Mouse (Mus musculus): Measurements from ENCODE around the gene Parp16. TPM values are rescaled to one million over a fixed set of nuclear protein-coding genes. Genes with fewer than 3 reads are reported as not detected.

Gene Parp16
- polyA plus RNA-seq, 1 experiment from 2014 or later = 11.2 TPM

- H3K27me3 ChIP-seq (ENCODE audit: control insufficient read depth, insufficient read depth, low read depth, low read length) = peaks cover 29% of the 10 kb centered on the region
- WGBS (ENCODE audit: insufficient replicate concordance) = 51% methylated on average over 9 of the region's 9 CpGs
- H3K4me2 ChIP-seq (ENCODE audit: low read depth, low read length) = no peak overlapping the region
- H3K27ac ChIP-seq (ENCODE audit: low read length) = no peak overlapping the region
- no peak overlapping the region for H3K4me3 ChIP-seq (ENCODE audit: low read depth, low read length)
- no peak overlapping the region for H3K9ac ChIP-seq (ENCODE audit: low read depth, low read length)
- no peak for ATAC-seq (ENCODE audit: low read depth)
- no peaks in the 10 kb centered on the region for H3K36me3 ChIP-seq (ENCODE audit: control insufficient read depth, insufficient read depth)
- no peaks in the 10 kb centered on the region for H3K4me1 ChIP-seq (ENCODE audit: control insufficient read depth, low read depth, low read length)
- H3K9me3 ChIP-seq (replicated peaks; ENCODE audit: control insufficient read depth, low read length) = no peaks in the 10 kb centered on the region
Measured at GRCm38 (mm10) chr9:65175939-65176871, 18.9 kb upstream of the Parp16 start.

GRCm38 (mm10) chr9:65177497-65177896 lies 17.7 kb upstream of the Parp16 start:
- WGBS (ENCODE audit: insufficient replicate concordance) = 57% methylated on average over 3 of the region's 3 CpGs
- Histone ChIP-seq H3K4me3 (ENCODE audit: low read depth, low read length) (no peak overlapping the region), H3K27ac (ENCODE audit: low read length) (no peak overlapping the region), H3K36me3 (ENCODE audit: control insufficient read depth, insufficient read depth) (no peaks in the 10 kb centered on the region), H3K4me1 (ENCODE audit: control insufficient read depth, low read depth, low read length) (no peaks in the 10 kb centered on the region), H3K9me3 (replicated peaks; ENCODE audit: control insufficient read depth, low read length) (no peaks in the 10 kb centered on the region), H3K27me3 (ENCODE audit: control insufficient read depth, insufficient read depth, low read depth, low read length) (peaks cover 29% of the 10 kb centered on the region), H3K9ac (ENCODE audit: low read depth, low read length) (no peak overlapping the region), H3K4me2 (ENCODE audit: low read depth, low read length) (no peak overlapping the region)
- ATAC-seq (ENCODE audit: low read depth) = no peak

DNA sequence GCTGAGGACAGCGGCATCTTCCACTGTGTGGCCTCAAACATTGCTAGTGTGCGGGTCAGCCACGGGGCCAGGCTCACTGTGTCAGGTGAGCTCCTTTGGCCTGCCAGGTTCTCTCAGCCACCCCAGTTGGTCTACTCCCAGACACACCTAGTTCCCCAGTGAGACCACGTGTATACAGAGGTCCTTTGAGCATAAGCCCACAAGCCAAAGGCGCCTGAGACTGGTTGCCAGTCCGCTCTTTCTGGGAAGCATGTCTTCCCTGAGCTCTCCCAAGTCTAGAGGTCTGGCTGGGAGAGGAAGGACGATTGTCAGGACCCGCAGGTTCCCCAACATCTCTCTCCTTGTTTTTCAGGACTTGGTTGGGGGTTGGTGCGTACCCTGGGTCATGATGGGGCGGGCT lies 17.2 kb upstream of the Parp16 start:
- no peaks in the 10 kb centered on the region for H3K9me3 ChIP-seq (replicated peaks; ENCODE audit: control insufficient read depth, low read length)
- H3K4me1 ChIP-seq (ENCODE audit: control insufficient read depth, low read depth, low read length) = no peaks in the 10 kb centered on the region
- H3K36me3 ChIP-seq (ENCODE audit: control insufficient read depth, insufficient read depth) = no peaks in the 10 kb centered on the region
- no peak overlapping the region for H3K4me2 ChIP-seq (ENCODE audit: low read depth, low read length)
- 59% methylated on average over 10 of the region's 10 CpGs for WGBS (ENCODE audit: insufficient replicate concordance)
- H3K9ac ChIP-seq (ENCODE audit: low read depth, low read length) = no peak overlapping the region
- peaks cover 29% of the 10 kb centered on the region for H3K27me3 ChIP-seq (ENCODE audit: control insufficient read depth, insufficient read depth, low read depth, low read length)
- no peak overlapping the region for H3K4me3 ChIP-seq (ENCODE audit: low read depth, low read length)
- no peak for ATAC-seq (ENCODE audit: low read depth)
- H3K27ac ChIP-seq (ENCODE audit: low read length) = no peak overlapping the region

- Histone ChIP-seq H3K36me3 (ENCODE audit: control insufficient read depth, insufficient read depth) (no peaks in the 10 kb centered on the region), H3K27me3 (ENCODE audit: control insufficient read depth, insufficient read depth, low read depth, low read length) (peaks cover 29% of the 10 kb centered on the region), H3K4me2 (ENCODE audit: low read depth, low read length) (no peak overlapping the region), H3K9ac (ENCODE audit: low read depth, low read length) (no peak overlapping the region), H3K9me3 (replicated peaks; ENCODE audit: control insufficient read depth, low read length) (no peaks in the 10 kb centered on the region), H3K27ac (ENCODE audit: low read length) (no peak overlapping the region), H3K4me1 (ENCODE audit: control insufficient read depth, low read depth, low read length) (no peaks in the 10 kb centered on the region), H3K4me3 (ENCODE audit: low read depth, low read length) (no peak overlapping the region)
- ATAC-seq (ENCODE audit: low read depth) = no peak
- WGBS (ENCODE audit: insufficient replicate concordance) = 23% methylated on average over 22 of the region's 22 CpGs
Measured at GRCm38 (mm10) chr9:65178336-65179213, 16.6 kb upstream of the Parp16 start.

- H3K9ac ChIP-seq (ENCODE audit: low read depth, low read length) = no peak overlapping the region
- no peak overlapping the region for H3K27ac ChIP-seq (ENCODE audit: low read length)
- H3K36me3 ChIP-seq (ENCODE audit: control insufficient read depth, insufficient read depth) = no peaks in the 10 kb centered on the region
- H3K9me3 ChIP-seq (replicated peaks; ENCODE audit: control insufficient read depth, low read length) = no peaks in the 10 kb centered on the region
- H3K4me3 ChIP-seq (ENCODE audit: low read depth, low read length) = no peak overlapping the region
- H3K27me3 ChIP-seq (ENCODE audit: control insufficient read depth, insufficient read depth, low read depth, low read length) = peaks cover 29% of the 10 kb centered on the region
- WGBS (ENCODE audit: insufficient replicate concordance) = 27% methylated on average over 17 of the region's 17 CpGs
- no peak for ATAC-seq (ENCODE audit: low read depth)
- no peak overlapping the region for H3K4me2 ChIP-seq (ENCODE audit: low read depth, low read length)
- no peaks in the 10 kb centered on the region for H3K4me1 ChIP-seq (ENCODE audit: control insufficient read depth, low read depth, low read length)
Measured at GRCm38 (mm10) chr9:65179817-65180624, 15.1 kb upstream of the Parp16 start.

- no peaks in the 10 kb centered on the region for H3K27me3 ChIP-seq (ENCODE audit: control insufficient read depth, insufficient read depth, low read depth, low read length)
- H3K36me3 ChIP-seq (ENCODE audit: control insufficient read depth, insufficient read depth) = no peaks in the 10 kb centered on the region
- H3K27ac ChIP-seq (ENCODE audit: low read length) = no peak overlapping the region
- H3K4me2 ChIP-seq (ENCODE audit: low read depth, low read length) = no peak overlapping the region
- 3% methylated on average over 3 of the region's 3 CpGs for WGBS (ENCODE audit: insufficient replicate concordance)
- H3K4me1 ChIP-seq (ENCODE audit: control insufficient read depth, low read depth, low read length) = peaks cover 16% of the 10 kb centered on the region
- H3K9me3 ChIP-seq (replicated peaks; ENCODE audit: control insufficient read depth, low read length) = no peaks in the 10 kb centered on the region
- no peak overlapping the region for H3K9ac ChIP-seq (ENCODE audit: low read depth, low read length)
- ATAC-seq (ENCODE audit: low read depth) = no peak
- H3K4me3 ChIP-seq (ENCODE audit: low read depth, low read length) = no peak overlapping the region
Measured at GRCm38 (mm10) chr9:65188599-65188998, 6.6 kb upstream of the Parp16 start.

GRCm38 (mm10) chr9:65190306-65190705 lies 4.8 kb upstream of the Parp16 start:
- WGBS (ENCODE audit: insufficient replicate concordance) = 71% methylated on average over 7 of the region's 7 CpGs
- Histone ChIP-seq H3K27ac (ENCODE audit: low read length) (no peak overlapping the region), H3K4me1 (ENCODE audit: control insufficient read depth, low read depth, low read length) (peaks cover 22% of the 10 kb centered on the region), H3K36me3 (ENCODE audit: control insufficient read depth, insufficient read depth) (no peaks in the 10 kb centered on the region), H3K9ac (ENCODE audit: low read depth, low read length) (no peak overlapping the region), H3K27me3 (ENCODE audit: control insufficient read depth, insufficient read depth, low read depth, low read length) (no peaks in the 10 kb centered on the region), H3K9me3 (replicated peaks; ENCODE audit: control insufficient read depth, low read length) (no peaks in the 10 kb centered on the region), H3K4me3 (ENCODE audit: low read depth, low read length) (no peak overlapping the region), H3K4me2 (ENCODE audit: low read depth, low read length) (no peak overlapping the region)
- ATAC-seq (ENCODE audit: low read depth) = no peak

- no peak overlapping the region for H3K4me3 ChIP-seq (ENCODE audit: low read depth, low read length)
- no peaks in the 10 kb centered on the region for H3K9me3 ChIP-seq (replicated peaks; ENCODE audit: control insufficient read depth, low read length)
- H3K4me2 ChIP-seq (ENCODE audit: low read depth, low read length) = no peak overlapping the region
- no peak overlapping the region for H3K27ac ChIP-seq (ENCODE audit: low read length)
- no peaks in the 10 kb centered on the region for H3K36me3 ChIP-seq (ENCODE audit: control insufficient read depth, insufficient read depth)
- ATAC-seq (ENCODE audit: low read depth) = no peak
- H3K4me1 ChIP-seq (ENCODE audit: control insufficient read depth, low read depth, low read length) = peaks cover 33% of the 10 kb centered on the region
- 50% methylated on average over 2 of the region's 2 CpGs for WGBS (ENCODE audit: insufficient replicate concordance)
- H3K27me3 ChIP-seq (ENCODE audit: control insufficient read depth, insufficient read depth, low read depth, low read length) = no peaks in the 10 kb centered on the region
- H3K9ac ChIP-seq (ENCODE audit: low read depth, low read length) = no peak overlapping the region
Measured at GRCm38 (mm10) chr9:65191389-65191754, 3.8 kb upstream of the Parp16 start.

All from liver, embryonic 16.5 days (tissue).